Mouse (Mus musculus) bone marrow macrophage, adult 2 months (primary cell): ENCODE results near the gene Pan2. TPM values are rescaled to one million over a fixed set of nuclear protein-coding genes. Genes with fewer than 3 reads are reported as not detected.
"Not testable (repeated sequence)": the region's sequence is repeated elsewhere in the genome, so short reads cannot be mapped to it uniquely, and the experiment has no call there.

Experiments
- H3K27ac ChIP-seq: 2 replicates; pipeline ENCODE4 v1.5.1; 2012; ENCODE audit warnings: low read depth, low read length; ENCODE audit not compliant: insufficient read depth
- H3K4me1 ChIP-seq: 2 replicates; pipeline ENCODE4 v1.6.1; 2012; ENCODE audit warnings: low read length; ENCODE audit not compliant: control insufficient read depth, insufficient read depth
- H3K4me3 ChIP-seq: 2 replicates; pipeline ENCODE4 v1.5.1; 2012; ENCODE audit warnings: mild to moderate bottlenecking, low read length, moderate library complexity; ENCODE audit not compliant: insufficient read depth
- CTCF ChIP-seq: IDR thresholded peaks from 2 replicates; pipeline ENCODE4 v1.5.1; 2012; ENCODE audit warnings: low read depth, mild to moderate bottlenecking, low read length, moderate library complexity
- POLR2A ChIP-seq: IDR thresholded peaks from 2 replicates; pipeline ENCODE4 v1.6.1; 2012; ENCODE audit warnings: mild to moderate bottlenecking, low read depth, low read length, borderline replicate concordance
- polyA plus RNA-seq: library from polyadenylated mRNA; stranded (reverse); fragments of >200 nt; gene quantifications from 2 replicates; pipeline ENCODE4 v1.2.4, GENCODE M21; 2012; ENCODE audit not compliant: missing spikeins, insufficient read depth, insufficient read length

The Pan2 gene
- polyA plus RNA-seq, 1 experiment: 14.3 TPM

- Histone ChIP-seq H3K27ac (no peak overlapping the region), H3K4me3 (no peak overlapping the region), H3K4me1 (peaks cover 9% of the 10 kb centered on the region)
- peak; percentile 94 for TF ChIP-seq CTCF
- no peak for TF ChIP-seq POLR2A
These were observed 19.2 kb upstream of the Pan2 start for GRCm38 (mm10) chr10:128283604-128284579.

GRCm38 (mm10) chr10:128290594-128290993, 12.5 kb upstream of the Pan2 start:
- H3K27ac ChIP-seq, H3K4me1 ChIP-seq: not testable (repeated sequence)

GRCm38 (mm10) chr10:128296370-128297090, 6.6 kb upstream of the Pan2 start:
- H3K4me3 ChIP-seq: no peak overlapping the region
- peaks cover 27% of the 10 kb centered on the region for H3K4me1 ChIP-seq
- TF ChIP-seq CTCF (no peak), POLR2A (no peak)
- no peak overlapping the region for H3K27ac ChIP-seq

More at GRCm38 (mm10) chr10:128290594-128290993, 12.5 kb upstream of the Pan2 start:
- H3K4me3 ChIP-seq: not testable (repeated sequence)

- H3K4me1 ChIP-seq: peaks cover 30% of the 10 kb centered on the region
- H3K27ac ChIP-seq: no peak overlapping the region
- no peak overlapping the region for H3K4me3 ChIP-seq
- no peak for TF ChIP-seq CTCF
These were observed 5.9 kb upstream of the Pan2 start for GRCm38 (mm10) chr10:128297221-128297620.

GRCm38 (mm10) chr10:128297622-128298021, 5.5 kb upstream of the Pan2 start:
- Histone ChIP-seq H3K4me1 (peaks cover 33% of the 10 kb centered on the region), H3K27ac (peak overlapping the region; percentile 51), H3K4me3 (no peak overlapping the region)
- no peak for TF ChIP-seq POLR2A
- TF ChIP-seq CTCF: no peak

GRCm38 (mm10) chr10:128298243-128298642, 4.9 kb upstream of the Pan2 start:
- TF ChIP-seq CTCF: no peak
- no peak for TF ChIP-seq POLR2A
- Histone ChIP-seq H3K4me3 (peak overlapping the region; percentile 32), H3K27ac (peak overlapping the region; percentile 73), H3K4me1 (peaks cover 33% of the 10 kb centered on the region)

- Histone ChIP-seq H3K4me3 (peak within 1 kb of the TSS; percentile 32), H3K27ac (peak within 1 kb of the TSS; percentile 73), H3K4me1 (peaks cover 33% of the 10 kb centered on the region)
- TF ChIP-seq POLR2A: no peak
- no peak for TF ChIP-seq CTCF
These were observed 4.4 kb upstream of the Pan2 start, which contains the start of gene Il23a for GRCm38 (mm10) chr10:128298702-128299171. Gene Il23a, minus strand, starts transcription at chr10:128298752.

GRCm38 (mm10) chr10:128302357-128302756, 778 bp upstream of the Pan2 start:
- Histone ChIP-seq H3K4me1 (peaks cover 37% of the 10 kb centered on the region), H3K4me3 (peak overlapping the region; percentile 75), H3K27ac (peak overlapping the region; percentile 89)
- TF ChIP-seq POLR2A: no peak
- TF ChIP-seq CTCF: no peak

- TF ChIP-seq POLR2A (no peak), CTCF (no peak)
- H3K27ac ChIP-seq: peak overlapping the region; percentile 89
These were observed 380 bp upstream of the Pan2 start for GRCm38 (mm10) chr10:128302785-128303125.

GRCm38 (mm10) chr10:128309654-128310053, 6.5 kb downstream of the Pan2 start:
- H3K27ac ChIP-seq: no peak overlapping the region
- TF ChIP-seq POLR2A (no peak), CTCF (no peak)
- no peaks in the 10 kb centered on the region; the same call in 1 of the 2 replicates for H3K4me1 ChIP-seq
- no peak overlapping the region for H3K4me3 ChIP-seq

More at GRCm38 (mm10) chr10:128302785-128303125, 380 bp upstream of the Pan2 start:
- H3K4me3 ChIP-seq: peak overlapping the region; percentile 75
- peaks cover 33% of the 10 kb centered on the region for H3K4me1 ChIP-seq
